Mouse (Mus musculus) small intestine, adult 2 months (tissue): Measurements from ENCODE around the gene Rhox4f. TPM values are rescaled to one million over a fixed set of nuclear protein-coding genes. Genes with fewer than 3 reads are reported as not detected.
"Not testable (repeated sequence)": the region's sequence is repeated elsewhere in the genome, so short reads cannot be mapped to it uniquely, and the experiment has no call there.

Experiments
- H3K27ac ChIP-seq: fragments of 200-500 bp; 2 replicates; pipeline ENCODE4 v1.5.1; 2012; ENCODE audit warnings: low read depth, low read length, control low read depth, inconsistent platforms; ENCODE audit not compliant: insufficient read depth
- H3K27me3 ChIP-seq: fragments of 200-500 bp; 2 replicates; pipeline ENCODE4 v1.6.1; 2012; ENCODE audit warnings: mild to moderate bottlenecking, moderate library complexity, low read length, inconsistent platforms; ENCODE audit not compliant: control insufficient read depth, insufficient read depth
- H3K36me3 ChIP-seq: fragments of 200-500 bp; 2 replicates; pipeline ENCODE4 v1.6.1; 2012; ENCODE audit warnings: mild to moderate bottlenecking, low read length, control low read depth, inconsistent platforms; ENCODE audit not compliant: control insufficient read depth, insufficient read depth
- H3K4me1 ChIP-seq: fragments of 200-500 bp; 2 replicates; pipeline ENCODE4 v1.6.1; 2012; ENCODE audit warnings: low read length, inconsistent platforms, mixed read lengths; ENCODE audit not compliant: control insufficient read depth, insufficient read depth, insufficient read length
- H3K4me3 ChIP-seq: fragments of 200-500 bp; 2 replicates; pipeline ENCODE4 v1.5.1; 2012; ENCODE audit warnings: low read depth, mild to moderate bottlenecking, control low read depth, inconsistent platforms, low read length, moderate library complexity
- WGBS: fragments of 180-500 bp; shearing (Covaris S2); methylation state at CpG from one replicate; pipeline ENCODE4 v1.1.7; 2018; 5-methylcytosine and 5-hydroxymethylcytosine counted together
- polyA plus RNA-seq: library from polyadenylated mRNA; depleted of rRNA; stranded (reverse); fragments of >200 nt; gene quantifications from 2 replicates; pipeline ENCODE4 v1.2.3, GENCODE M21; 2012; rRNA removed

Gene Rhox4f
- not detected in 2 replicates for polyA plus RNA-seq

DNA sequence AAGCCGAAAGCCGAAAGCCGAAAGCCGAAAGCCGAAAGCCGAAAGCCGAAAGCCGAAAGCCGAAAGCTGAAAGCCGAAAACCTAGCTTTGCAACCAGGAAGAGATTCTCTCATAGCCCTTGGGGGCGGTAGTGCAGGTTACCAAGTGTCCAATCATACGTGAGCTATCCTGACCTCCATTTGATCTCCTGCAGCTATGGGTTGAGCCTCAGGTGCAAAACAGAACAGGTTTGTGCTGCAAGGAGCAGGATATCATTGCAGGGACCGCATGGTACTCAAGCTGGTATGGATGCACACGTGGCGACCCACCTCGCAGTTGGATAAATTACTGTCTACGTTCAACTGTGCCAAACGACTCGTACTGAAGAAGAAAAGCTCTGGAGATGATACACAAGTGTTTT is at the start of gene Rhox4f:
TSS of gene Rhox4f (minus strand) at position 101 of the 400 bp plus-strand sequence.
- WGBS = 97% methylated on average over 19 of the region's 19 CpGs
- H3K36me3 ChIP-seq, H3K27me3 ChIP-seq, H3K27ac ChIP-seq, H3K4me3 ChIP-seq, H3K4me1 ChIP-seq: not testable (repeated sequence)

- not testable (repeated sequence) for H3K4me3 ChIP-seq, H3K27ac ChIP-seq, H3K27me3 ChIP-seq, H3K36me3 ChIP-seq, H3K4me1 ChIP-seq
- 92% methylated on average over 16 of the region's 20 CpGs for WGBS
Measured at GRCm38 (mm10) chrX:37651227-37651626, 43.7 kb upstream of the Rhox4f start, which contains the start of gene Rhox4g. Gene Rhox4g, minus strand, starts transcription at chrX:37651327.

DNA sequence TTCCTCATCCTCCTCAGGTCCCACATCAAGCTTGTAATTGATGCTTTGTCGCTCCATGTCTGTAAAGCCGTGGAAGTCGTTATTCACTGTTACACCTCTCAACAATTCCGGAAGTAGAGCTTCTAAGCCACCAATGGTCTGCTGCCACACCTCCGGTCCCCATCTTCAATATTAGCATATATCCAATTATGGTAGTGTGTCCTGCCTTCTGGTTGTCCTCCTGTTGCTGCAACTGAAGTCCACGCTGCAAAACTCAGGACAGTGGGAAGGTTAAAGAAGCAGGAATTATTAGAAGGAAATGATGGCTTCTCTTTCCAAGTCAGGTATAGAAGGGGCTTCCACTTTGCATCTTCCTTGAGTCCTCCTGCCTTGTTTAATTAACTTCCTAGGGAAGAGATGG is 35.9 kb upstream of the Rhox4f start, which contains the start of gene Rhox2g:
TSS of gene Rhox2g (minus strand) at position 101 of the 400 bp plus-strand sequence.
- WGBS = 92% methylated on average over 6 of the region's 6 CpGs

GRCm38 (mm10) chrX:37628512-37628911 is 21.0 kb upstream of the Rhox4f start, which contains the start of gene Rhox3g:
Gene Rhox3g, minus strand, starts transcription at chrX:37628612.
- H3K4me3 ChIP-seq, H3K4me1 ChIP-seq, H3K36me3 ChIP-seq, H3K27ac ChIP-seq, H3K27me3 ChIP-seq: not testable (repeated sequence)
- 83% methylated on average over 2 of the region's 2 CpGs for WGBS

More for the DNA sequence above, 35.9 kb upstream of the Rhox4f start, which contains the start of gene Rhox2g:
- not testable (repeated sequence) for H3K27ac ChIP-seq, H3K4me1 ChIP-seq, H3K4me3 ChIP-seq, H3K27me3 ChIP-seq, H3K36me3 ChIP-seq

DNA sequence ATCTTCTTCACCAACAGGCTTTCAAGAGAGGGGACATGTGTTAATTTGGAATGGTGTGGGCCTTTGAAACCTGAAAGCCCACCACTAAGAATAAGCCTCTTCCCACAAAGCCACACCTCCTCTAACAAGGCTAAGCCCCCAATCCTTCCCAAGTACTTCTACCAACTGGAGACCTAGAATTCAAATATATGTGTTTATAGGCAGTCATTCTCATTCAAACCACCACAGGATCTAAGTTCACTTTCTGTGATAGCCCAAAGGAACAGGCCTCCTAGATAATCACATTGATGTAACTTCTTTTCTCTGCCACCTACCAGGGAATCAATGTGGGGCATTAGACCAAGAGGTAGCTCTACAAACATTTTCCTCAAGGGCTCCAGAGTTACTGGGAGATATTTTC is 26.8 kb downstream of the Rhox4f start, which contains the start of gene Rhox3f:
TSS of gene Rhox3f (plus strand) at position 301 of the 400 bp plus-strand sequence.
- not testable (repeated sequence) for H3K4me3 ChIP-seq, H3K27ac ChIP-seq, H3K36me3 ChIP-seq, H3K27me3 ChIP-seq, H3K4me1 ChIP-seq

DNA sequence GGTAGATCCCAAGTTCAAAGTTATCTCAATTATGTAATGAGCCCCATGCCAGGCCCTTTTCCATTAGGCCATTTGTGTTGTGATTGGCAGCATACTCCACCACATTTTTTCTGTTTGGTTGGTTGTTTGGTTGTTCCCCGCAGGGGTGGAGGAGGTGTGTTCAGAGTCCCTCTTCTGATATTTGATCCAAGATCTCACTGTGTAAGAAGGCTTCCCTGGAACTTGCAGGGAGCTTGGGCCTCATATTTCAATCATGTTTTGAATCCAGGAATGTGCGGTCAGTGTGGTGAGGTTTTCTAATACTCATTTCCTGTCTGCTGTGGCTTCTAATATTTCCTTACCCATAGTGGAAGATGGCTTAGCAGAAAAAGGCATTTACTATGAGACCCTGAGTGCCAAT is 34.9 kb downstream of the Rhox4f start:
- not testable (repeated sequence) for H3K4me1 ChIP-seq, H3K4me3 ChIP-seq, H3K27ac ChIP-seq

DNA sequence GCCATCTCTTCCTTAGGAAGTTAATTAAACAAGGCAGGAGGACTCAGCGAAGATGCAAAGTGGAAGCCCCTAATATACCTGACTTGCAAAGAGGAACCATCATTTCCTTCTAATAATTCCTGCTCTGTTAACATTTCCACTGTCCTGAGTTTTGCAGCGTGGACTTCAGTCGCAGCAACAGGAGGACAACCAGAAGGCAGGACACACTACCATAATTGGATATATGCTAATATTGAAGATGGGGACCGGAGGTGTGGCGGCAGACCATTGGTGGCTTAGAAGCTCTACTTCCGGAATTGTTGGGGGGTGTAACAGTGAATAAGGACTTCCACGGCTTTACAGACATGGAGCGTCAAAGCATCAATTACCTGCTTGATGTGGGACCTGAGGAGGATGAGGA is 36.4 kb downstream of the Rhox4f start, which contains the start of gene Rhox2f:
TSS of gene Rhox2f (plus strand) at position 301 of the 400 bp plus-strand sequence.
- 95% methylated on average over 8 of the region's 8 CpGs for WGBS
- not testable (repeated sequence) for H3K27ac ChIP-seq, H3K27me3 ChIP-seq, H3K36me3 ChIP-seq, H3K4me3 ChIP-seq, H3K4me1 ChIP-seq

More for the DNA sequence above, 34.9 kb downstream of the Rhox4f start:
- WGBS = 74% methylated on average over 2 of the region's 2 CpGs
- H3K36me3 ChIP-seq, H3K27me3 ChIP-seq: not testable (repeated sequence)

DNA sequence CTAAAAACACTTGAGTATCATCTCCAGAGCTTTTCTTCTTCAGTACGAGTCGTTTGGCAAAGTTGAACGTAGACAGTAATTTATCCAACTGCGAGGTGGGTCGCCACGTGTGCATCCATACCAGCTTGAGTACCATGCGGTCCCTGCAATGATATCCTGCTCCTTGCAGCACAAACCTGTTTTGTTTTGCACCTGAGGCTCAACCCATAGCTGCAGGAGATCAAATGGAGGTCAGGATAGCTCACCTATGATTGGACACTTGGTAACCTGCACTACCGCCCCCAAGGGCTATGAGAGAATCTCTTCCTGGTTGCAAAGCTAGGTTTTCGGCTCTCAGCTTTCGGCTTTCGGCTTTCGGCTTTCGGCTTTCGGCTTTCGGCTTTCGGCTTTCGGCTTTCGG is 50.4 kb downstream of the Rhox4f start, which contains the start of gene Rhox4e:
TSS of gene Rhox4e (plus strand) at position 301 of the 400 bp plus-strand sequence.
- 98% methylated on average over 10 of the region's 18 CpGs for WGBS
- H3K27me3 ChIP-seq = not testable (repeated sequence)

More for the DNA sequence above, 50.4 kb downstream of the Rhox4f start, which contains the start of gene Rhox4e:
- H3K27ac ChIP-seq, H3K4me3 ChIP-seq, H3K4me1 ChIP-seq, H3K36me3 ChIP-seq: not testable (repeated sequence)

Other genes with a start within 250 kb of the Rhox4f start
- gene Rhox3a2, start 227.7 kb downstream of the Rhox4f start, polyA plus RNA-seq = not detected in 2 replicates
- gene Rhox4a2, start 216.9 kb downstream of the Rhox4f start, polyA plus RNA-seq = not detected in 2 replicates
- gene Rhox2b, start 195.6 kb downstream of the Rhox4f start, polyA plus RNA-seq = not detected in 2 replicates
- not detected in 2 replicates for gene Rhox4b, start 175.2 kb downstream of the Rhox4f start, polyA plus RNA-seq
- gene Rhox2c, start 154.0 kb downstream of the Rhox4f start, polyA plus RNA-seq = not detected in 2 replicates
- not detected in 2 replicates for gene Rhox3c, start 149.1 kb downstream of the Rhox4f start, polyA plus RNA-seq
- not detected in 2 replicates for gene Rhox4c, start 127.4 kb downstream of the Rhox4f start, polyA plus RNA-seq
- not detected in 2 replicates for gene Rhox2d, start 114.3 kb downstream of the Rhox4f start, polyA plus RNA-seq
- gene Rhox4d, start 93.3 kb downstream of the Rhox4f start, polyA plus RNA-seq = not detected in 2 replicates
- not detected in 2 replicates for gene Rhox2e, start 77.3 kb downstream of the Rhox4f start, polyA plus RNA-seq
- not detected in 2 replicates for gene Rhox3e, start 65.7 kb downstream of the Rhox4f start, polyA plus RNA-seq
- gene Rhox4e, start 50.3 kb downstream of the Rhox4f start, polyA plus RNA-seq = not detected in 2 replicates
- gene Rhox2f, start 36.3 kb downstream of the Rhox4f start, polyA plus RNA-seq = not detected in 2 replicates
- gene Rhox3f, start 26.7 kb downstream of the Rhox4f start, polyA plus RNA-seq = not detected in 2 replicates
- gene Rhox3g, start 20.9 kb upstream of the Rhox4f start, polyA plus RNA-seq = not detected in 2 replicates
- not detected in 2 replicates for gene Rhox2g, start 35.8 kb upstream of the Rhox4f start, polyA plus RNA-seq
- not detected in 2 replicates for gene Rhox4g, start 43.6 kb upstream of the Rhox4f start, polyA plus RNA-seq
- not detected in 2 replicates for gene Rhox3h, start 61.1 kb upstream of the Rhox4f start, polyA plus RNA-seq
- gene Rhox2h, start 65.6 kb upstream of the Rhox4f start, polyA plus RNA-seq = not detected in 2 replicates
- not detected in 2 replicates for gene Rhox5, start 197.1 kb upstream of the Rhox4f start, polyA plus RNA-seq
- gene Rhox6, start 219.2 kb upstream of the Rhox4f start, polyA plus RNA-seq = not detected in 2 replicates
- gene Rhox7a, start 224.0 kb upstream of the Rhox4f start, polyA plus RNA-seq = not detected in 2 replicates